Mouse (Mus musculus) cortical plate, adult 2 months (tissue): ENCODE data around the gene Slc2a5.

ENCODE experiments used
- CTCF ChIP-seq: fragments of 200-500 bp; IDR thresholded peaks from 2 replicates; pipeline ENCODE4 v1.5.1; 2011; ENCODE audit warnings: mild to moderate bottlenecking, control low read depth, low read length; ENCODE audit not compliant: insufficient read depth; ENCODE audit errors: extremely low read depth
- POLR2A ChIP-seq: fragments of 200-500 bp; IDR thresholded peaks from 2 replicates; pipeline ENCODE4 v1.6.1; 2011; ENCODE audit warnings: mild to moderate bottlenecking, low read length, control low read depth; ENCODE audit not compliant: insufficient read depth; ENCODE audit errors: extremely low read depth

GRCm38 (mm10) chr4:150120173-150120833 is 1.2 kb downstream of the Slc2a5 start:
- TF ChIP-seq CTCF (no peak), POLR2A (no peak)
